Mouse (Mus musculus): ENCODE data around the gene Tex14. TPM values are rescaled to one million over a fixed set of nuclear protein-coding genes. Genes with fewer than 3 reads are reported as not detected.
"Not testable (repeated sequence)": the region's sequence is repeated elsewhere in the genome, so short reads cannot be mapped to it uniquely, and the experiment has no call there.

Tex14 gene
- polyA plus RNA-seq, 1 experiment = 0.98 TPM

- not testable (repeated sequence) for H3K27me3 ChIP-seq (ENCODE audit: control insufficient read depth, insufficient read depth, low read length); H3K4me1 ChIP-seq (ENCODE audit: control insufficient read depth, insufficient read depth, low read length)
- peak overlapping the region; percentile 87 for H3K27ac ChIP-seq (ENCODE audit: insufficient read depth, low read length)
- H3K4me3 ChIP-seq (replicated peaks; ENCODE audit: insufficient read depth, low read depth, low read length) = peak overlapping the region; percentile 50
- under 1% methylated on average over 34 of the region's 34 CpGs for WGBS
- DNase-seq = peak; percentile 96 to 98
- peak; percentile 25; the same call in 1 of the 2 replicates for TF ChIP-seq POLR2A (IDR thresholded peaks at IDR 0.05; ENCODE audit: borderline replicate concordance, insufficient read depth, low read length)
Measured at GRCm38 (mm10) chr11:87448081-87448475, 43.2 kb downstream of the Tex14 start.

GRCm38 (mm10) chr11:87448476-87449199 lies 43.8 kb downstream of the Tex14 start:
- DNase-seq = peak in 1 of 2 experiments; percentile 64
- H3K4me3 ChIP-seq (replicated peaks; ENCODE audit: insufficient read depth, low read depth, low read length); H3K27me3 ChIP-seq (ENCODE audit: control insufficient read depth, insufficient read depth, low read length); H3K4me1 ChIP-seq (ENCODE audit: control insufficient read depth, insufficient read depth, low read length): not testable (repeated sequence)
- 0% methylated on average over 6 of the region's 32 CpGs for WGBS
- TF ChIP-seq POLR2A (IDR thresholded peaks at IDR 0.05; ENCODE audit: borderline replicate concordance, insufficient read depth, low read length) = peak; percentile 46; the same call in 1 of the 2 replicates
- H3K27ac ChIP-seq (ENCODE audit: insufficient read depth, low read length) = peak overlapping the region; percentile 39; the same call in 1 of the 2 replicates

GRCm38 (mm10) chr11:87449200-87449547 lies 44.3 kb downstream of the Tex14 start:
- no peak for DNase-seq
- no peak for TF ChIP-seq POLR2A (IDR thresholded peaks at IDR 0.05; ENCODE audit: borderline replicate concordance, insufficient read depth, low read length)
- TF ChIP-seq CTCF (IDR thresholded peaks at IDR 0.05; ENCODE audit: borderline replicate concordance, insufficient read depth, low read depth, low read length) = no peak
- no peaks in the 10 kb centered on the region; the same call in 1 of the 2 replicates for H3K4me1 ChIP-seq (ENCODE audit: control insufficient read depth, insufficient read depth, low read length)
- no peak overlapping the region for H3K4me3 ChIP-seq (replicated peaks; ENCODE audit: insufficient read depth, low read depth, low read length)
- H3K27ac ChIP-seq (ENCODE audit: insufficient read depth, low read length) = peak overlapping the region; percentile 39; the same call in 1 of the 2 replicates
- 7% methylated on average over 3 of the region's 3 CpGs for WGBS
- no peaks in the 10 kb centered on the region; the same call in 1 of the 2 replicates for H3K27me3 ChIP-seq (ENCODE audit: control insufficient read depth, insufficient read depth, low read length)

- not testable (repeated sequence) for H3K4me3 ChIP-seq (replicated peaks; ENCODE audit: insufficient read depth, low read depth, low read length); H3K4me1 ChIP-seq (ENCODE audit: control insufficient read depth, insufficient read depth, low read length); H3K27me3 ChIP-seq (ENCODE audit: control insufficient read depth, insufficient read depth, low read length); DNase-seq; H3K27ac ChIP-seq (ENCODE audit: insufficient read depth, low read length)
- WGBS = 54% methylated on average over 5 of the region's 5 CpGs
Measured at GRCm38 (mm10) chr11:87449847-87450246, 45.0 kb downstream of the Tex14 start.

- not testable (repeated sequence) for H3K27ac ChIP-seq (ENCODE audit: insufficient read depth, low read length); H3K4me3 ChIP-seq (replicated peaks; ENCODE audit: insufficient read depth, low read depth, low read length); H3K4me1 ChIP-seq (ENCODE audit: control insufficient read depth, insufficient read depth, low read length); H3K27me3 ChIP-seq (ENCODE audit: control insufficient read depth, insufficient read depth, low read length); DNase-seq
- WGBS = 69% methylated on average over 8 of the region's 8 CpGs
Measured at GRCm38 (mm10) chr11:87452779-87453178, 47.9 kb downstream of the Tex14 start.

GRCm38 (mm10) chr11:87453216-87454034 lies 48.6 kb downstream of the Tex14 start:
- H3K27me3 ChIP-seq (ENCODE audit: control insufficient read depth, insufficient read depth, low read length) = no peaks in the 10 kb centered on the region; the same call in 1 of the 2 replicates
- no peak overlapping the region for H3K4me3 ChIP-seq (replicated peaks; ENCODE audit: insufficient read depth, low read depth, low read length)
- WGBS = 38% methylated on average over 13 of the region's 13 CpGs
- TF ChIP-seq POLR2A (IDR thresholded peaks at IDR 0.05; ENCODE audit: borderline replicate concordance, insufficient read depth, low read length) (no peak), CTCF (IDR thresholded peaks at IDR 0.05; ENCODE audit: borderline replicate concordance, insufficient read depth, low read depth, low read length) (no peak)
- DNase-seq = no peak
- H3K27ac ChIP-seq (ENCODE audit: insufficient read depth, low read length) = no peak overlapping the region
- no peaks in the 10 kb centered on the region for H3K4me1 ChIP-seq (ENCODE audit: control insufficient read depth, insufficient read depth, low read length)

- TF ChIP-seq CTCF (IDR thresholded peaks at IDR 0.05; ENCODE audit: borderline replicate concordance, insufficient read depth, low read depth, low read length) = no peak
- TF ChIP-seq POLR2A (IDR thresholded peaks at IDR 0.05; ENCODE audit: borderline replicate concordance, insufficient read depth, low read length) = no peak
- no peak overlapping the region for H3K4me3 ChIP-seq (replicated peaks; ENCODE audit: insufficient read depth, low read depth, low read length)
- H3K27me3 ChIP-seq (ENCODE audit: control insufficient read depth, insufficient read depth, low read length) = no peaks in the 10 kb centered on the region
- H3K4me1 ChIP-seq (ENCODE audit: control insufficient read depth, insufficient read depth, low read length) = no peaks in the 10 kb centered on the region
- no peak for DNase-seq
- 85% methylated on average over 2 of the region's 2 CpGs for WGBS
- H3K27ac ChIP-seq (ENCODE audit: insufficient read depth, low read length) = no peak overlapping the region
Measured at GRCm38 (mm10) chr11:87454035-87454690, 49.3 kb downstream of the Tex14 start.

GRCm38 (mm10) chr11:87455573-87455972 lies 50.7 kb downstream of the Tex14 start:
- no peak for TF ChIP-seq CTCF (IDR thresholded peaks at IDR 0.05; ENCODE audit: borderline replicate concordance, insufficient read depth, low read depth, low read length)
- no peak for TF ChIP-seq POLR2A (IDR thresholded peaks at IDR 0.05; ENCODE audit: borderline replicate concordance, insufficient read depth, low read length)
- no peaks in the 10 kb centered on the region for H3K27me3 ChIP-seq (ENCODE audit: control insufficient read depth, insufficient read depth, low read length)

More at GRCm38 (mm10) chr11:87455573-87455972, 50.7 kb downstream of the Tex14 start:
- no peak for DNase-seq
- H3K27ac ChIP-seq (ENCODE audit: insufficient read depth, low read length) = no peak overlapping the region
- H3K4me1 ChIP-seq (ENCODE audit: control insufficient read depth, insufficient read depth, low read length) = no peaks in the 10 kb centered on the region
- no peak overlapping the region for H3K4me3 ChIP-seq (replicated peaks; ENCODE audit: insufficient read depth, low read depth, low read length)
- WGBS = 95% methylated on average over 5 of the region's 5 CpGs
